ENCODE assay signal across 17 mouse cellular contexts in genomic region chr1:191348996-191349395, GRCm38 (mm10). TPM values are rescaled to one million over a fixed set of nuclear protein-coding genes. Genes with fewer than 3 reads are reported as not detected.
DNase-seq lines count a peak whose midpoint lies in the region; ATAC-seq and TF ChIP-seq lines count a peak whose summit lies in the region.
"Had no signal": no experiment of that assay in that cellular context is flagged by ENCODE, and none has a peak within 500 bp of the region (broad histone marks: within the 10 kb centered on the region; RNA-seq: fewer than 3 reads in every experiment).

No protein-coding gene starts in this region.

- no peak for TF ChIP-seq EP300 in heart, postnatal 0 days (IDR thresholded peaks at IDR 0.05; ENCODE audit: low read depth)
- TF ChIP-seq EP300 in liver, embryonic 14.5 days (IDR thresholded peaks at IDR 0.05; ENCODE audit: low read depth): no peak

- peaks cover 39% of the 10 kb centered on the region for H3K4me1 ChIP-seq in heart, embryonic 13.5 days
- H3K4me1 ChIP-seq in liver, embryonic 12.5 days: peaks cover 18% of the 10 kb centered on the region
- 0 out of 2 replicates have a peak, but pooled peaks cover 8% of the 10 kb centered on the region for H3K4me1 ChIP-seq in heart, postnatal 0 days (ENCODE audit: control insufficient read depth, insufficient read depth)
- H3K4me1 ChIP-seq in liver, embryonic 14.5 days (replicated peaks; ENCODE audit: control insufficient read depth in 2 of 2, insufficient read depth in 2 of 2, low read length in 1 of 2): peaks cover 0 to 5% of the 10 kb centered on the region in 2 experiments; a peak in 2 of 4 replicates

- no peak for DNase-seq in heart, adult 9 months (ENCODE audit: low spot score in 2 of 2)
- DNase-seq in liver: no peak
- DNase-seq in heart, postnatal 0 days (ENCODE audit: low spot score): no peak
- no peak for DNase-seq in liver, embryonic 14.5 days (ENCODE audit: low read depth in 3 of 3, low spot score in 3 of 3)
- no peak for DNase-seq in layer of hippocampus, adult 18-20 months (ENCODE audit: low spot score in 2 of 2)
- no peak for DNase-seq in ovary, postnatal 36 days (ENCODE audit: low spot score)
- DNase-seq: cerebellum, adult 18-20 months; gastrocnemius, postnatal 25 days; kidney, adult 9 months; layer of hippocampus, adult 9-11 months had no signal

- WGBS in heart, embryonic 13.5 days: 8% methylated on average over 5 of the region's 5 CpGs
- WGBS in liver, embryonic 12.5 days (ENCODE audit: insufficient replicate concordance): 51% methylated on average over 5 of the region's 5 CpGs
- WGBS in heart, postnatal 0 days: 19% methylated on average over 5 of the region's 5 CpGs
- WGBS in liver, embryonic 14.5 days (ENCODE audit: insufficient replicate concordance): 54% methylated on average over 5 of the region's 5 CpGs

- H3K4me2 ChIP-seq in heart, embryonic 13.5 days: peak overlapping the region; percentile 21
- H3K4me2 ChIP-seq in liver, embryonic 12.5 days: no peak overlapping the region
- no peak overlapping the region for H3K4me2 ChIP-seq in heart, postnatal 0 days (ENCODE audit: low read depth, low read length)
- H3K4me2 ChIP-seq in liver, embryonic 14.5 days (ENCODE audit: low read depth): no peak overlapping the region
- H3K4me2 ChIP-seq: embryonic facial prominence, embryonic 12.5 days; hindbrain, embryonic 14.5 days had no signal

- H3K4me3 ChIP-seq in heart, embryonic 13.5 days: no peak overlapping the region
- no peak overlapping the region for H3K4me3 ChIP-seq in liver, embryonic 12.5 days
- H3K4me3 ChIP-seq in heart, postnatal 0 days (ENCODE audit: low read depth, low read length): no peak overlapping the region
- H3K4me3 ChIP-seq in liver, embryonic 14.5 days (ENCODE audit: insufficient read depth in 1 of 2, low read depth in 2 of 2, low read length in 2 of 2): no peak overlapping the region
- H3K4me3 ChIP-seq: embryonic facial prominence, embryonic 12.5 days; forebrain, embryonic 10.5 days; megakaryocyte, embryonic 14.5 days had no signal

- H3K27me3 ChIP-seq in heart, embryonic 13.5 days (replicated peaks): no peaks in the 10 kb centered on the region
- no peaks in the 10 kb centered on the region for H3K27me3 ChIP-seq in liver, embryonic 12.5 days (replicated peaks)
- no peaks in the 10 kb centered on the region for H3K27me3 ChIP-seq in heart, postnatal 0 days (ENCODE audit: control insufficient read depth, insufficient read depth, low read length)
- no peaks in the 10 kb centered on the region for H3K27me3 ChIP-seq in liver, embryonic 14.5 days (ENCODE audit: control insufficient read depth, insufficient read depth, low read length)
- H3K27me3 ChIP-seq: embryonic facial prominence, embryonic 12.5 days; megakaryocyte, embryonic 14.5 days had no signal

- H3K9ac ChIP-seq in heart, embryonic 13.5 days: peak overlapping the region; percentile 48
- H3K9ac ChIP-seq in liver, embryonic 12.5 days: no peak overlapping the region
- H3K9ac ChIP-seq in heart, postnatal 0 days (replicated peaks; ENCODE audit: low read depth, low read length): no peak overlapping the region
- no peak overlapping the region; the same call in 1 of the 2 replicates for H3K9ac ChIP-seq in liver, embryonic 14.5 days (replicated peaks)
- H3K9ac ChIP-seq: embryonic facial prominence, embryonic 12.5 days; hindbrain, embryonic 14.5 days had no signal

- H3K27ac ChIP-seq in heart, embryonic 13.5 days (replicated peaks): peak overlapping the region; percentile 82
- H3K27ac ChIP-seq in liver, embryonic 12.5 days: 0 out of 2 replicates have a peak overlapping the region, but pooled peaks have one; percentile 24
- no peak overlapping the region for H3K27ac ChIP-seq in heart, postnatal 0 days (ENCODE audit: low read depth)
- H3K27ac ChIP-seq in liver, embryonic 14.5 days: no peak overlapping the region
- H3K27ac ChIP-seq: embryonic facial prominence, embryonic 12.5 days; forebrain, embryonic 10.5 days; hindbrain, embryonic 14.5 days had no signal

- no peaks in the 10 kb centered on the region for H3K9me3 ChIP-seq in heart, embryonic 13.5 days
- H3K9me3 ChIP-seq in liver, embryonic 12.5 days (replicated peaks): no peaks in the 10 kb centered on the region
- no peaks in the 10 kb centered on the region for H3K9me3 ChIP-seq in heart, postnatal 0 days (replicated peaks; ENCODE audit: control insufficient read depth, low read length)
- H3K9me3 ChIP-seq in liver, embryonic 14.5 days (ENCODE audit: control insufficient read depth, low read length): no peaks in the 10 kb centered on the region
- H3K9me3 ChIP-seq: embryonic facial prominence, embryonic 12.5 days; forebrain, embryonic 10.5 days; megakaryocyte, embryonic 14.5 days had no signal

- ATAC-seq in heart, embryonic 13.5 days (ENCODE audit: extremely low read depth, insufficient number of reproducible peaks, low FRiP score, low TSS enrichment): peak; percentile 68
- peak; percentile 69 for ATAC-seq in liver, embryonic 12.5 days
- ATAC-seq in heart, postnatal 0 days (ENCODE audit: insufficient read depth, low read depth): peak; percentile 56
- ATAC-seq in liver, embryonic 14.5 days (ENCODE audit: insufficient read depth): peak; percentile 42
- ATAC-seq: midbrain, embryonic 16.5 days had no signal

- peaks cover 88% of the 10 kb centered on the region for H3K36me3 ChIP-seq in heart, embryonic 13.5 days
- H3K36me3 ChIP-seq in liver, embryonic 12.5 days: peaks cover 90% of the 10 kb centered on the region
- H3K36me3 ChIP-seq in heart, postnatal 0 days (replicated peaks; ENCODE audit: control insufficient read depth, insufficient read depth, low read length): peaks cover 59% of the 10 kb centered on the region
- peaks cover 29% of the 10 kb centered on the region for H3K36me3 ChIP-seq in liver, embryonic 14.5 days (replicated peaks; ENCODE audit: control insufficient read depth, insufficient read depth, low read depth)

- no peak for TF ChIP-seq CTCF in heart, postnatal 0 days (IDR thresholded peaks at IDR 0.05; ENCODE audit: low read depth)
- no peak for TF ChIP-seq CTCF in liver, embryonic 14.5 days (IDR thresholded peaks at IDR 0.05; ENCODE audit: low read depth)

RNA-seq across cellular contexts. Expression of gene Tmem206, which starts 23.3 kb away (rescaled TPM):
- polyA plus RNA-seq in heart, embryonic 13.5 days (2015; fragmentation: Nextera tagmentation; extraction: Ambion mirVana): 16.2 and 17.6 TPM in 2 replicates
- 9.8 and 10.5 TPM in 2 replicates for polyA plus RNA-seq in liver, embryonic 12.5 days (2016; fragmentation: Nextera tagmentation; extraction: Ambion mirVana)
- total RNA-seq in heart, postnatal 0 days (2014; rRNA removed; ENCODE audit: low replicate concordance): 5.3 and 11.4 TPM in 2 replicates
- polyA plus RNA-seq in heart, postnatal 0 days (2015; fragmentation: Nextera tagmentation; extraction: Ambion mirVana): 10.4 and 10.9 TPM in 2 replicates
- polyA plus RNA-seq in liver, embryonic 14.5 days (2012; rRNA removed): 3.7 and 4.1 TPM in 2 replicates
- polyA plus RNA-seq in liver, embryonic 14.5 days (2014; fragmentation: Nextera tagmentation; extraction: Ambion mirVana): 6.3 and 7.6 TPM in 2 replicates
- 1 to 10 TPM; 8.4 to 8.6 TPM for total RNA-seq in layer of hippocampus, adult 18-20 months (2021)

RNA-seq across cellular contexts. Expression of gene Nenf, which starts 31.0 kb away (rescaled TPM):
- polyA plus RNA-seq in heart, embryonic 13.5 days (2015; fragmentation: Nextera tagmentation; extraction: Ambion mirVana): 98.9 and 104 TPM in 2 replicates
- 37.1 and 39.7 TPM in 2 replicates for polyA plus RNA-seq in liver, embryonic 12.5 days (2016; fragmentation: Nextera tagmentation; extraction: Ambion mirVana)
- total RNA-seq in heart, postnatal 0 days (2014; rRNA removed; ENCODE audit: low replicate concordance): 209 and 250 TPM in 2 replicates
- polyA plus RNA-seq in heart, postnatal 0 days (2015; fragmentation: Nextera tagmentation; extraction: Ambion mirVana): 166 and 171 TPM in 2 replicates
- polyA plus RNA-seq in liver, embryonic 14.5 days (2012; rRNA removed): 26.5 and 29.4 TPM in 2 replicates
- polyA plus RNA-seq in liver, embryonic 14.5 days (2014; fragmentation: Nextera tagmentation; extraction: Ambion mirVana): 34.9 and 35.3 TPM in 2 replicates
- total RNA-seq in layer of hippocampus, adult 18-20 months (2021): 10 to 100 TPM; 72.9 to 74.4 TPM

RNA-seq across cellular contexts. Expression of gene Ppp2r5a, which starts 54.1 kb away (rescaled TPM):
- polyA plus RNA-seq in heart, embryonic 13.5 days (2015; fragmentation: Nextera tagmentation; extraction: Ambion mirVana): 21.2 and 22.6 TPM in 2 replicates
- 33.1 and 33.9 TPM in 2 replicates for polyA plus RNA-seq in liver, embryonic 12.5 days (2016; fragmentation: Nextera tagmentation; extraction: Ambion mirVana)
- 109 and 125 TPM in 2 replicates for total RNA-seq in heart, postnatal 0 days (2014; rRNA removed; ENCODE audit: low replicate concordance)
- 29.8 and 31.4 TPM in 2 replicates for polyA plus RNA-seq in heart, postnatal 0 days (2015; fragmentation: Nextera tagmentation; extraction: Ambion mirVana)
- polyA plus RNA-seq in liver, embryonic 14.5 days (2012; rRNA removed): 16.4 and 23.8 TPM in 2 replicates
- polyA plus RNA-seq in liver, embryonic 14.5 days (2014; fragmentation: Nextera tagmentation; extraction: Ambion mirVana): 21.0 and 23.8 TPM in 2 replicates
- 10 to 100 TPM; 74.6 to 79.3 TPM for total RNA-seq in layer of hippocampus, adult 18-20 months (2021)

Comparison
In these comparisons a context has a peak if more than half of its experiments do, and no peak if none do; other contexts are left out.
1. H3K27ac ChIP-seq: peak in heart, embryonic 13.5 days (single experiment) and liver, embryonic 12.5 days (single experiment); none in heart, postnatal 0 days (single experiment) and liver, embryonic 14.5 days (single experiment).
2. Peak in every context shown above with its lines, with median percentiles within 50 percentile points of each other: ATAC-seq.